Mouse (Mus musculus): ENCODE data around the gene Prss35. TPM values are rescaled to one million over a fixed set of nuclear protein-coding genes. Genes with fewer than 3 reads are reported as not detected.

The Prss35 gene
- total RNA-seq (2012; rRNA removed) = 6.0 and 9.4 TPM in 2 replicates

DNA sequence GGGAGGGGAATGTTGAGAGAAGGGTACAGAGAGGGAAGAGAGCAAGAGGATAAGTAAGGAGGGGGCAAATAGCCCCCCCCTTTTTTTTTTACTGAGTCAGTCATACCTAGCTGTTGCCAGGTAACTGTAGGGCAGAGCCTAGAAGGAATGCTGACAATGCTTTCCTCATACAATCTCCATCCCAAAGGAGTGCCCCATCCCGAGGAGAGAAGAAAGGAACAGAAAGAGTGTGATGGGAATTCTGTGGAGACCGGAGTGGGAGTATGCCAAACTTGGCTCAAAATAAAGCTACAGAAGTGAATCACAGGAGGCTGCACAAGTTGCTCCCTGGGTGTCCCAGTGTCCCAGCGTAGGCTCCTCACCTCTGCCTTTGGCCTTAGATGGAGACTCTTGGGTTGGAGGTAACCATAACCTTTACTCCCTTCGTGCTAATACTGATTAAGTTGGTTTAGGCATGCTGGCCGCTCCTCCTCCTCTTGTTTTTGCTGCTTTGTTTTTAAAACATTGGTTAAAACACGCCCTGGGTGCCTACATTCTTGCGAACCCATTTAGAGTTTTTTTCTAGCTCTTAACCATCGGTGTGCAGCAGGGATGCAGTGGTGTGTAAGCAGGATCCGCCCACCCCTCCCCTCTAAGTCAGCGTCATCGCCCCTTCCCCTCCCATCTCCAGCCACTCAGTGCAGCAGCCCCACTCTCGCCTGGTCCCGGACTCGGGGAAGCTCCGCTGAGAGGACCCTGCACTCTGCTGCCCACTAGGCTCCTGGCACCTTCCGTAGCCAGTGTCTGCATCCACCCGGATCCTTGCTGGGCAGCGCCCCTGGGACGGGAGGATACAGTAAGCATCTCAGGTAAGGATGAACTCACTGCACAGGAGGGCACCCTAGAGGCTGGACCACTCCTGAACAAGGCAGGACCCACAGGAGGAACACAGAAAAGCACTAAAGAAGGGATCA lies at the start of gene Prss35:
Gene Prss35 (plus strand): TSS at position 691 of the 953 bp plus-strand sequence.
- peak; percentile 71; the same call in 1 of the 2 replicates for TF ChIP-seq MAFK (IDR thresholded peaks at IDR 0.05; ENCODE audit: insufficient read depth, low read depth, low read length)
- no peak for TF ChIP-seq HCFC1 (IDR thresholded peaks at IDR 0.05; ENCODE audit: borderline replicate concordance, insufficient read depth, low read length)
- no peaks in the 10 kb centered on the region for H3K9me3 ChIP-seq (ENCODE audit: control insufficient read depth, insufficient read depth, low read depth, low read length)
- no peak for DNase-seq (ENCODE audit: low read depth, low spot score)
- in situ Hi-C loops (cut with MboI; ENCODE audit: low sequenced_read_pairs in 2 of 2, unreplicated experiment in 2 of 2) = loop anchor here in 1 of 2 experiments (10.0 kb wide), 2 partner anchors 88 to 148 kb away; no protein-coding TSS in a partner anchor
- H3K27ac ChIP-seq (ENCODE audit: insufficient read depth, low read depth, low read length, poor library complexity, severe bottlenecking) = no peak within 1 kb of the TSS
- peaks cover 13 to 21% of the 10 kb centered on the region in 2 experiments for H3K4me1 ChIP-seq (ENCODE audit: control insufficient read depth in 2 of 2, insufficient read depth in 2 of 2, low read length in 2 of 2, poor library complexity in 1 of 2)
- H3K9ac ChIP-seq (ENCODE audit: insufficient read depth, low read depth, low read length, poor library complexity, severe bottlenecking) = peak within 1 kb of the TSS; percentile 51; the same call in 1 of the 2 replicates
- peak within 1 kb of the TSS; percentile 50 to 62 for H3K4me3 ChIP-seq (ENCODE audit: insufficient read depth in 1 of 2, low read depth in 1 of 2, low read length in 2 of 2, poor library complexity in 1 of 2, severe bottlenecking in 1 of 2)
- H3K36me3 ChIP-seq (ENCODE audit: control insufficient read depth, insufficient read depth, low read length, poor library complexity, severe bottlenecking) = no peaks in the 10 kb centered on the region

DNA sequence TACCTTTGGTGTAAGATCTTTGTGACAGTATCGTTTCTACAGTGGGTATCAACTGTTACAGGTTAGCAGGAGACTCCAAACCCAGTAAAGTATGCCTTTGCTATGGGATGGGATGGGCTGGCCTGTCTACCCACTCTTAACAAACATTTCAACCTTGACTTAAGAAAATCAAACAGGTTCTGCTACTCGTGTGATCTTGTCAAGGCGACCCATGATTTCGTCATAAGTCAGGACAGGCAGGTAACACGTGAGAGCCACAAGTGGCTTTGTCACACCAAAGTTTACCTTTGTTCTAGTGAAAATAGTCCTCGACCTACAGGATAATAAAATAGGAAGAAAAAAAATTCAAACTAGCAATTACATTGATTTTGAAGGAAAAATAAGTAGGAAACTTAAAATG lies 49.5 kb upstream of the Prss35 start:
- Histone ChIP-seq H3K27ac (ENCODE audit: insufficient read depth, low read depth, low read length, poor library complexity, severe bottlenecking) (no peak overlapping the region), H3K9ac (ENCODE audit: insufficient read depth, low read depth, low read length, poor library complexity, severe bottlenecking) (no peak overlapping the region), H3K4me1 (ENCODE audit: control insufficient read depth in 2 of 2, insufficient read depth in 2 of 2, low read length in 2 of 2, poor library complexity in 1 of 2) (no peaks in the 10 kb centered on the region), H3K9me3 (ENCODE audit: control insufficient read depth, insufficient read depth, low read depth, low read length) (no peaks in the 10 kb centered on the region), H3K36me3 (ENCODE audit: control insufficient read depth, insufficient read depth, low read length, poor library complexity, severe bottlenecking) (no peaks in the 10 kb centered on the region), H3K4me3 (ENCODE audit: insufficient read depth in 1 of 2, low read depth in 1 of 2, low read length in 2 of 2, poor library complexity in 1 of 2, severe bottlenecking in 1 of 2) (no peak overlapping the region)
- TF ChIP-seq CHD2 (IDR thresholded peaks at IDR 0.05; ENCODE audit: low read depth, low read length) = no peak
- TF ChIP-seq ZNF384 (IDR thresholded peaks at IDR 0.05; ENCODE audit: low read depth, low read length) = no peak
- TF ChIP-seq ZC3H11A (IDR thresholded peaks at IDR 0.05; ENCODE audit: borderline replicate concordance, low read depth, low read length) = no peak
- no peak for TF ChIP-seq HCFC1 (IDR thresholded peaks at IDR 0.05; ENCODE audit: borderline replicate concordance, insufficient read depth, low read length)
- no peak for TF ChIP-seq MAFK (IDR thresholded peaks at IDR 0.05; ENCODE audit: insufficient read depth, low read depth, low read length)
- no peak for DNase-seq (ENCODE audit: low read depth, low spot score)
- in situ Hi-C loops (cut with MboI; ENCODE audit: low sequenced_read_pairs in 2 of 2, unreplicated experiment in 2 of 2) = no loop called here

DNA sequence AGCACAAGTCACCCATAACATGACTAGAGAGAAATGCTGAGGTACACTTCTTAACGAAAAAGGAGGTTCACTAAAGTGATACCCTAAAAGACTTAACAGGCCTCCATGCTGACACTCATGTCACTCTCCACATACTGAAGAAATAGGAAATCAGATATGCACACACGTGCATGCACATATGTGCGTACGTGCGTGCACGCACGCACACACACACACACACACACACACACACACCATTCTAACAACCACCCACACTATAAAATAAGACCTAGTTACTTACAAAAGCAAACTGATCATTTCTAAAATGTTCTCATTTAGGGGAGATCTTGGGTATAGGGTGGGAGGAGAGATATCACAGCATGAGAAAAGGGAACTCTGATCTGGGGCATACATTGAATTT lies 48.8 kb upstream of the Prss35 start:
- peak overlapping the region in 1 of 2 experiments; percentile 86; a peak in 2 of 4 replicates for H3K4me3 ChIP-seq (ENCODE audit: insufficient read depth in 1 of 2, low read depth in 1 of 2, low read length in 2 of 2, poor library complexity in 1 of 2, severe bottlenecking in 1 of 2)
- in situ Hi-C loops (cut with MboI; ENCODE audit: low sequenced_read_pairs in 2 of 2, unreplicated experiment in 2 of 2) = no loop called here
- no peak overlapping the region for H3K9ac ChIP-seq (ENCODE audit: insufficient read depth, low read depth, low read length, poor library complexity, severe bottlenecking)
- H3K9me3 ChIP-seq (ENCODE audit: control insufficient read depth, insufficient read depth, low read depth, low read length) = no peaks in the 10 kb centered on the region
- no peaks in the 10 kb centered on the region for H3K4me1 ChIP-seq (ENCODE audit: control insufficient read depth in 2 of 2, insufficient read depth in 2 of 2, low read length in 2 of 2, poor library complexity in 1 of 2)
- no peaks in the 10 kb centered on the region for H3K36me3 ChIP-seq (ENCODE audit: control insufficient read depth, insufficient read depth, low read length, poor library complexity, severe bottlenecking)
- H3K27ac ChIP-seq (ENCODE audit: insufficient read depth, low read depth, low read length, poor library complexity, severe bottlenecking) = no peak overlapping the region
- TF ChIP-seq ZC3H11A (IDR thresholded peaks at IDR 0.05; ENCODE audit: borderline replicate concordance, low read depth, low read length) (no peak), HCFC1 (IDR thresholded peaks at IDR 0.05; ENCODE audit: borderline replicate concordance, insufficient read depth, low read length) (no peak), MAFK (IDR thresholded peaks at IDR 0.05; ENCODE audit: insufficient read depth, low read depth, low read length) (no peak), CHD2 (IDR thresholded peaks at IDR 0.05; ENCODE audit: low read depth, low read length) (no peak), ZNF384 (IDR thresholded peaks at IDR 0.05; ENCODE audit: low read depth, low read length) (no peak)
- no peak for DNase-seq (ENCODE audit: low read depth, low spot score)

DNA sequence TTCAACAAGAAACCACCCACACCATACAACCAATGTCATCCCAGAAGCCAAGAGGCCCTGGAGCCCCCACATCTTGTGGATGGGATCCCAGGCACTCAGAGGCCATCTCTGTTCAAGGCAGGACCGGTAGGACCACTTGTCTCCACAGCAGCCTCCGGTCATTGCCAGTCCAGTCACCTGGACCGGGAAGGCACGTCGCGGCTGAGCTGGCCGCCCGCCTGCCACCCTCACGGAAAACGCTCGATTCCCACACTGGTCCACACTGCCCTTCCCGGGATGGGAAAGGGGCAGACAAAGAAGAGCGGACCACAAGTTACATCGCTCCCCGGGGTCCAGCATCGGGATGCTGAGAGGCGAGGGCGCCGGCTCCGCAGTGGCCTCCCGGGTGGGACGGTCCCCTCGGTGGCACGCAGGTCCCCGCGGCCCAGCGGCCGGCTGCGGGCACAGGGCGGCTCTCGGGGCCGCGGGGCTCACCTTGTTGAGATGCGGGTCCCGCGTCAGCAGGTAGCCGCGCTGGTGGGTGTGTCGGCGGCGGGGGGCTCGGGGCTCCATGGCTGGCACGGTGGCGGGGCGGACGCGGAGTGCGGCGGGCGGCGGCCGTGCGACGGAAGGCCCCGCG lies 48.1 kb upstream of the Prss35 start:
- H3K27ac ChIP-seq (ENCODE audit: insufficient read depth, low read depth, low read length, poor library complexity, severe bottlenecking) = no peak overlapping the region

More for the DNA sequence above, 48.1 kb upstream of the Prss35 start:
- DNase-seq (ENCODE audit: low read depth, low spot score) = no peak
- no peaks in the 10 kb centered on the region for H3K9me3 ChIP-seq (ENCODE audit: control insufficient read depth, insufficient read depth, low read depth, low read length)
- H3K4me1 ChIP-seq (ENCODE audit: control insufficient read depth in 2 of 2, insufficient read depth in 2 of 2, low read length in 2 of 2, poor library complexity in 1 of 2) = no peaks in the 10 kb centered on the region
- H3K9ac ChIP-seq (ENCODE audit: insufficient read depth, low read depth, low read length, poor library complexity, severe bottlenecking) = peak overlapping the region; percentile 79
- no peaks in the 10 kb centered on the region for H3K36me3 ChIP-seq (ENCODE audit: control insufficient read depth, insufficient read depth, low read length, poor library complexity, severe bottlenecking)
- in situ Hi-C loops (cut with MboI; ENCODE audit: low sequenced_read_pairs in 2 of 2, unreplicated experiment in 2 of 2) = no loop called here
- TF ChIP-seq MAFK (IDR thresholded peaks at IDR 0.05; ENCODE audit: insufficient read depth, low read depth, low read length) (no peak), CHD2 (IDR thresholded peaks at IDR 0.05; ENCODE audit: low read depth, low read length) (no peak), ZC3H11A (IDR thresholded peaks at IDR 0.05; ENCODE audit: borderline replicate concordance, low read depth, low read length) (no peak), ZNF384 (IDR thresholded peaks at IDR 0.05; ENCODE audit: low read depth, low read length) (no peak), HCFC1 (IDR thresholded peaks at IDR 0.05; ENCODE audit: borderline replicate concordance, insufficient read depth, low read length) (no peak)
- peak overlapping the region; percentile 86 to 95 for H3K4me3 ChIP-seq (ENCODE audit: insufficient read depth in 1 of 2, low read depth in 1 of 2, low read length in 2 of 2, poor library complexity in 1 of 2, severe bottlenecking in 1 of 2)

Data from ES-E14 (cell line).